ENCODE assay signal across 9 mouse cellular contexts in genomic region chr10:111689587-111689986, GRCm38 (mm10).
DNase-seq lines count a peak whose midpoint lies in the region; ATAC-seq and TF ChIP-seq lines count a peak whose summit lies in the region.
"Had no signal": no experiment of that assay in that cellular context is flagged by ENCODE, and none has a peak within 500 bp of the region (broad histone marks: within the 10 kb centered on the region; RNA-seq: fewer than 3 reads in every experiment).

No protein-coding gene starts in this region.

- ATAC-seq in kidney, postnatal 0 days (replicated peaks; ENCODE audit: low FRiP score, low read depth) = peak; percentile 89
- peak; percentile 94 for ATAC-seq in stomach, embryonic 16.5 days (ENCODE audit: insufficient read depth, low FRiP score)

- WGBS in heart, embryonic 10.5 days = 68% methylated on average over 10 of the region's 10 CpGs
- WGBS in kidney, postnatal 0 days = 16% methylated on average over 10 of the region's 10 CpGs
- 25% methylated on average over 10 of the region's 10 CpGs for WGBS in stomach, embryonic 16.5 days

- H3K9me3 ChIP-seq in heart, embryonic 10.5 days = no peaks in the 10 kb centered on the region
- no peaks in the 10 kb centered on the region for H3K9me3 ChIP-seq in kidney, postnatal 0 days (replicated peaks; ENCODE audit: low read length)
- no peaks in the 10 kb centered on the region for H3K9me3 ChIP-seq in stomach, embryonic 16.5 days (replicated peaks; ENCODE audit: control insufficient read depth, low read length)

- no peaks in the 10 kb centered on the region for H3K36me3 ChIP-seq in heart, embryonic 10.5 days
- H3K36me3 ChIP-seq in kidney, postnatal 0 days (ENCODE audit: insufficient read depth, low read length) = no peaks in the 10 kb centered on the region
- no peaks in the 10 kb centered on the region for H3K36me3 ChIP-seq in stomach, embryonic 16.5 days (ENCODE audit: control insufficient read depth, insufficient read depth, low read length)

- peaks cover under 1% of the 10 kb centered on the region; the same call in 1 of the 2 replicates for H3K4me1 ChIP-seq in heart, embryonic 10.5 days
- H3K4me1 ChIP-seq in kidney, postnatal 0 days (replicated peaks; ENCODE audit: insufficient read depth, low read length) = 0 out of 2 replicates have a peak, but pooled peaks cover 14% of the 10 kb centered on the region
- H3K4me1 ChIP-seq in stomach, embryonic 16.5 days (ENCODE audit: control insufficient read depth, insufficient read depth, low read length) = peaks cover 13% of the 10 kb centered on the region

- H3K4me2 ChIP-seq in kidney, postnatal 0 days (ENCODE audit: low read length) = no peak overlapping the region
- no peak overlapping the region for H3K4me2 ChIP-seq in stomach, embryonic 16.5 days (ENCODE audit: low read depth, low read length)

- no peaks in the 10 kb centered on the region for H3K27me3 ChIP-seq in heart, embryonic 10.5 days (ENCODE audit: insufficient read depth, poor library complexity, severe bottlenecking)
- no peaks in the 10 kb centered on the region for H3K27me3 ChIP-seq in kidney, postnatal 0 days (ENCODE audit: insufficient read depth, low read length)
- H3K27me3 ChIP-seq in stomach, embryonic 16.5 days (ENCODE audit: control insufficient read depth, insufficient read depth, low read length) = no peaks in the 10 kb centered on the region
- H3K27me3 ChIP-seq: CH12.LX had no signal

- TF ChIP-seq CTCF in kidney, postnatal 0 days (IDR thresholded peaks at IDR 0.05; ENCODE audit: low read depth) = no peak

- no peak overlapping the region for H3K4me3 ChIP-seq in heart, embryonic 10.5 days
- H3K4me3 ChIP-seq in kidney, postnatal 0 days (replicated peaks; ENCODE audit: low read depth, low read length) = no peak overlapping the region
- no peak overlapping the region for H3K4me3 ChIP-seq in stomach, embryonic 16.5 days (replicated peaks; ENCODE audit: low read length)

- no peak overlapping the region for H3K27ac ChIP-seq in heart, embryonic 10.5 days
- peak overlapping the region; percentile 32 for H3K27ac ChIP-seq in kidney, postnatal 0 days
- H3K27ac ChIP-seq in stomach, embryonic 16.5 days (ENCODE audit: low read length) = peak overlapping the region; percentile 89

- peak; percentile 75 to 89 for DNase-seq in heart, adult 18-20 months
- DNase-seq in heart, embryonic 10.5 days (ENCODE audit: low spot score) = no peak
- peak; percentile 83 for DNase-seq in gastrocnemius, postnatal 25 days
- peak; percentile 97 for DNase-seq in kidney, postnatal 0 days (ENCODE audit: low spot score)
- no peak for DNase-seq in right cerebral cortex, adult 2 months (ENCODE audit: low spot score in 2 of 2)
- DNase-seq in cerebellum, postnatal 4 days (ENCODE audit: low spot score in 2 of 2) = no peak
- no peak for DNase-seq in left cerebral cortex, adult 9 months (ENCODE audit: low spot score in 2 of 2)

- H3K9ac ChIP-seq in kidney, postnatal 0 days (ENCODE audit: low read depth, low read length) = no peak overlapping the region
- H3K9ac ChIP-seq in stomach, embryonic 16.5 days (ENCODE audit: low read length) = no peak overlapping the region

Comparison
In these comparisons a context has a peak if more than half of its experiments do, and no peak if none do; other contexts are left out.
1. DNase-seq: peak in heart, adult 18-20 months (2 of 2), gastrocnemius, postnatal 25 days (single experiment) and kidney, postnatal 0 days (single experiment); none in heart, embryonic 10.5 days (single experiment), right cerebral cortex, adult 2 months (0 of 2), cerebellum, postnatal 4 days (0 of 2) and left cerebral cortex, adult 9 months (0 of 2).